Mouse (Mus musculus) midbrain, postnatal 0 days (tissue): ENCODE data around the gene Kcnj11. TPM values are rescaled to one million over a fixed set of nuclear protein-coding genes. Genes with fewer than 3 reads are reported as not detected.

ENCODE experiments used
- ATAC-seq: fragments of 200-750 bp; cut with Nextera tagmentation; 2 replicates; pipeline ENCODE4 v1.8.0; 2017; ENCODE audit warnings: moderate number of reproducible peaks, mild to moderate bottlenecking, moderate TSS enrichment, moderate library complexity; ENCODE audit not compliant: low FRiP score
- DNase-seq: peaks from one replicate; pipeline ENCODE4 v3.0.0-alpha.2; 2015; ENCODE audit warnings: low spot score
- H3K27ac ChIP-seq: fragments of 300-500 bp; sonication (generic); 2 replicates; pipeline ENCODE4 v1.5.1; 2014; ENCODE audit warnings: low read depth, mild to moderate bottlenecking, low read length, mixed read lengths
- H3K27me3 ChIP-seq: fragments of 300-500 bp; sonication (generic); 2 replicates; pipeline ENCODE4 v1.6.1; 2014; ENCODE audit warnings: low read length, control low read depth, mixed read lengths; ENCODE audit not compliant: insufficient read depth
- H3K36me3 ChIP-seq: fragments of 300-500 bp; sonication (generic); 2 replicates; pipeline ENCODE4 v1.6.1; 2014; ENCODE audit warnings: low read length, control low read depth, mixed read lengths; ENCODE audit not compliant: insufficient read depth
- H3K4me1 ChIP-seq: fragments of 300-500 bp; sonication (generic); 2 replicates; pipeline ENCODE4 v1.6.1; 2014; ENCODE audit warnings: mild to moderate bottlenecking, control low read depth, antibody characterized with exemption, low read length, mixed read lengths; ENCODE audit not compliant: insufficient read depth
- H3K4me2 ChIP-seq: fragments of 300-500 bp; sonication (generic); 2 replicates; pipeline ENCODE4 v1.6.1; 2014; ENCODE audit warnings: low read depth, mild to moderate bottlenecking, low read length, mixed read lengths; ENCODE audit not compliant: poor library complexity, severe bottlenecking
- H3K4me3 ChIP-seq: fragments of 300-500 bp; sonication (generic); 2 replicates; pipeline ENCODE4 v1.5.1; 2014; ENCODE audit warnings: low read depth, mild to moderate bottlenecking, low read length, moderate library complexity
- H3K9ac ChIP-seq: fragments of 300-500 bp; sonication (generic); replicated peaks from 2 replicates; pipeline ENCODE4 v1.6.1; 2014; ENCODE audit warnings: mild to moderate bottlenecking, low read length, moderate library complexity, mixed read lengths; ENCODE audit not compliant: poor library complexity, severe bottlenecking
- H3K9me3 ChIP-seq: fragments of 300-500 bp; sonication (generic); 2 replicates; pipeline ENCODE4 v1.6.1; 2016; ENCODE audit warnings: low read length, control low read depth
- CTCF ChIP-seq: IDR thresholded peaks from 2 replicates; pipeline ENCODE4 v1.5.1; 2016; ENCODE audit warnings: antibody characterized with exemption, mild to moderate bottlenecking
- WGBS: fragments of 180-500 bp; shearing (Covaris S2); extraction: QIAGEN DNeasy Blood & Tissue Kit; methylation state at CpG from one replicate; pipeline ENCODE4 v1.1.7; 2014; 5-methylcytosine and 5-hydroxymethylcytosine counted together
- polyA plus RNA-seq: library from polyadenylated mRNA; unstranded; fragments of >200 nt; fragmentation: Nextera tagmentation; extraction: Ambion mirVana; gene quantifications from 2 replicates; pipeline ENCODE4 v1.2.1, GENCODE M21; 2015
- total RNA-seq: library from RNA; depleted of rRNA; stranded (reverse); fragments of >200 nt; gene quantifications from 2 replicates; pipeline ENCODE4 v1.2.3, GENCODE M21; 2014

Kcnj11 gene
- total and polyA plus RNA-seq, 2 experiments from 2014 or later = 2.9 to 26.2 TPM

GRCm38 (mm10) chr7:46132229-46132628, 31.7 kb upstream of the Kcnj11 start:
- Histone ChIP-seq H3K9ac (no peak overlapping the region), H3K9me3 (no peaks in the 10 kb centered on the region), H3K4me2 (no peak overlapping the region), H3K27ac (no peak overlapping the region), H3K4me1 (peaks cover 11% of the 10 kb centered on the region; the same call in 1 of the 2 replicates), H3K4me3 (no peak overlapping the region), H3K27me3 (no peaks in the 10 kb centered on the region), H3K36me3 (no peaks in the 10 kb centered on the region)
- no peak for TF ChIP-seq CTCF
- ATAC-seq (no peak), DNase-seq (no peak)
- WGBS = 88% methylated on average over 12 of the region's 12 CpGs

GRCm38 (mm10) chr7:46131806-46132205, 31.2 kb upstream of the Kcnj11 start:
- H3K4me1 ChIP-seq = peaks cover 11% of the 10 kb centered on the region; the same call in 1 of the 2 replicates
- H3K27ac ChIP-seq = no peak overlapping the region
- H3K27me3 ChIP-seq = no peaks in the 10 kb centered on the region
- H3K4me2 ChIP-seq = no peak overlapping the region
- WGBS = 52% methylated on average over 8 of the region's 8 CpGs
- DNase-seq = no peak
- H3K9me3 ChIP-seq = no peaks in the 10 kb centered on the region
- no peak for TF ChIP-seq CTCF
- no peaks in the 10 kb centered on the region for H3K36me3 ChIP-seq
- H3K9ac ChIP-seq = no peak overlapping the region
- no peak overlapping the region for H3K4me3 ChIP-seq
- ATAC-seq = no peak

- no peak overlapping the region for H3K9ac ChIP-seq
- H3K27ac ChIP-seq = no peak overlapping the region
- H3K4me3 ChIP-seq = no peak overlapping the region
- no peak overlapping the region for H3K4me2 ChIP-seq
- WGBS = 26% methylated on average over 3 of the region's 3 CpGs
- no peak for ATAC-seq
- TF ChIP-seq CTCF = no peak
- peaks cover 11% of the 10 kb centered on the region; the same call in 1 of the 2 replicates for H3K4me1 ChIP-seq
- no peaks in the 10 kb centered on the region for H3K36me3 ChIP-seq
- DNase-seq = no peak
- H3K27me3 ChIP-seq = no peaks in the 10 kb centered on the region
- H3K9me3 ChIP-seq = no peaks in the 10 kb centered on the region
These were observed 30.7 kb upstream of the Kcnj11 start for GRCm38 (mm10) chr7:46131266-46131665.

GRCm38 (mm10) chr7:46130723-46131122, 30.2 kb upstream of the Kcnj11 start:
- H3K4me1 ChIP-seq = peaks cover 11% of the 10 kb centered on the region; the same call in 1 of the 2 replicates
- DNase-seq = no peak
- H3K36me3 ChIP-seq = no peaks in the 10 kb centered on the region
- H3K9me3 ChIP-seq = no peaks in the 10 kb centered on the region
- H3K4me3 ChIP-seq = no peak overlapping the region
- ATAC-seq = no peak
- no peaks in the 10 kb centered on the region for H3K27me3 ChIP-seq
- WGBS = 68% methylated on average over 7 of the region's 7 CpGs
- no peak overlapping the region for H3K27ac ChIP-seq
- no peak for TF ChIP-seq CTCF
- H3K4me2 ChIP-seq = no peak overlapping the region
- H3K9ac ChIP-seq = no peak overlapping the region

- H3K4me1 ChIP-seq = peaks cover 11% of the 10 kb centered on the region; the same call in 1 of the 2 replicates
- 47% methylated on average over 7 of the region's 7 CpGs for WGBS
- no peaks in the 10 kb centered on the region for H3K27me3 ChIP-seq
- H3K9me3 ChIP-seq = no peaks in the 10 kb centered on the region
- TF ChIP-seq CTCF = no peak
- H3K9ac ChIP-seq = no peak overlapping the region
- ATAC-seq (no peak), DNase-seq (no peak)
- H3K36me3 ChIP-seq = no peaks in the 10 kb centered on the region
- no peak overlapping the region for H3K27ac ChIP-seq
- no peak overlapping the region for H3K4me3 ChIP-seq
- no peak overlapping the region for H3K4me2 ChIP-seq
These were observed 29.1 kb upstream of the Kcnj11 start for GRCm38 (mm10) chr7:46129463-46130179.

GRCm38 (mm10) chr7:46128196-46128595, 27.6 kb upstream of the Kcnj11 start:
- DNase-seq (peak; percentile 61), ATAC-seq (no peak)
- H3K27ac ChIP-seq = no peak overlapping the region
- no peak overlapping the region for H3K9ac ChIP-seq
- H3K9me3 ChIP-seq = no peaks in the 10 kb centered on the region
- no peak for TF ChIP-seq CTCF
- H3K4me3 ChIP-seq = no peak overlapping the region
- no peaks in the 10 kb centered on the region for H3K27me3 ChIP-seq
- H3K36me3 ChIP-seq = no peaks in the 10 kb centered on the region
- 34% methylated on average over 7 of the region's 7 CpGs for WGBS
- H3K4me1 ChIP-seq = peaks cover 7% of the 10 kb centered on the region; the same call in 1 of the 2 replicates
- H3K4me2 ChIP-seq = no peak overlapping the region
